Mouse (Mus musculus): ENCODE measurements at regions not wholly inside any gene's neighbourhood (a gene's known extent, or its start where the extent isn't known, plus 50 kb on each side); places are given as distances from the start of the nearest gene placed in this dataset.

DNA sequence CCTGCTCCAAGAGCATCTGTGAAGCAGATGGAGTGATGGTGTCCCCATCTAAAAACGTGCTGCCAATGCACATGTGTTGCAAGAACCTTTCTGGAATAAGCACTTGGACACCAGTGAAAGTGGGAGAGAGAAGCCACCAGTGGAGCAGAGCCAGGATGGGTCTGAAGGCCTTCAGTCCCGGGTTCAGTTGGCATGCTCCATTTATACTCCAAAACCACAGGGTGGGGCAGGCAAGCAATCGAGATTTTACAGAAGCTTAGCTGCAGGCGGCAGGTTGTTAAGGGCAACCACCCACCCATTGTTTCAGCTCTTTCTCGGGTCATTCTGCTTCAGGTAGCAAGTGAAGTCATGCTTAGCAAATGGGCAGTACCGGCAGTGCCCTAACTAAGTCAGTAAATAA, 51.8 kb upstream of the Sv2b start:
- no peak overlapping the region for H3K27ac ChIP-seq (replicated peaks)
- H3K36me3 ChIP-seq: no peaks in the 10 kb centered on the region
- H3K4me3 ChIP-seq (replicated peaks): no peak overlapping the region
- H3K9ac ChIP-seq: no peak overlapping the region
- WGBS: 30% methylated on average over 6 of the region's 6 CpGs
- ATAC-seq (ENCODE audit: insufficient number of reproducible peaks, low FRiP score, low TSS enrichment, low read depth): no peak
- H3K9me3 ChIP-seq (replicated peaks): no peaks in the 10 kb centered on the region
- H3K4me1 ChIP-seq: no peaks in the 10 kb centered on the region
- H3K27me3 ChIP-seq: no peaks in the 10 kb centered on the region
- no peak overlapping the region for H3K4me2 ChIP-seq (replicated peaks)

DNA sequence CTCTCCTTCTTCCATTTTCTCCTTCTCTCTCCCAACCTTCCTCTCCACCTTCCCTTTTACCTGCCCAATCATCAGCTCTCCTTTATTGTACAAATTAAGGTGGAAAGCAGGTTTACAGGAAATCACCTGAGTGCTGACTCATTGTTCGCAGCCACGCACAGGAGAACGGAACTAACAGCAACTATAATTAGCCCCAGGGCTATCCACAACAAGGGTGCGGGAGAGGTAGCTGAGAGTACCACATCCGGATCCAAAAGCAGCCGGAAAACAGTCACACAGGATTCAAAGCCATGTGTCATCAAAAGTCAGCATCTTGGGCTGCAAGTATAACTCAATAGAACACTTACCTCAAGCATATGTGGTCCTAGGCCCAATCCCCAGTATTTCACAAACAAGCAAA, 53.5 kb upstream of the Sv2b start:
- ATAC-seq (ENCODE audit: insufficient number of reproducible peaks, low FRiP score, low TSS enrichment, low read depth): no peak
- Histone ChIP-seq H3K27me3 (no peaks in the 10 kb centered on the region), H3K9me3 (replicated peaks) (no peaks in the 10 kb centered on the region), H3K4me3 (replicated peaks) (no peak overlapping the region), H3K4me2 (replicated peaks) (no peak overlapping the region), H3K36me3 (no peaks in the 10 kb centered on the region), H3K27ac (replicated peaks) (no peak overlapping the region), H3K4me1 (no peaks in the 10 kb centered on the region), H3K9ac (no peak overlapping the region)
- 69% methylated on average over 6 of the region's 6 CpGs for WGBS

DNA sequence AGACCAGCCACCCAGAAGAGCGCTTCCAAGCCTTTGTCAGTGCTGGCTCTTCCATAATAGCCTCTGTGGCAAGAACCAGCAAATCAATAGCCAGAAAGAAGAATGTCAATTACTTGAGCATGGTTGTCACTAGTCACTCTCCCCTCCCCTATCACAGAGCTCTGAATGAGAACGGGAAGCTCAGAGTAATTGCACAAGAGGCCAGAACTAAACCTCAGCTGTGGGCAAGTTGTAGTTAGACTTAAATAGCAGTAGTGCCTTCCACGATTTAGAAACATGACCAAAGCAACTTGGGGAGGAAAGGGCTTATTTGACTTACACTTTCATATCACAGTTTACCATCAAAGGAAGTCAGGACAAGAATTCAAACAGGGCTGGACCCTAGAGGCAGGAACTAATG, 56.4 kb upstream of the Sv2b start:
- no peak for ATAC-seq (ENCODE audit: insufficient number of reproducible peaks, low FRiP score, low TSS enrichment, low read depth)
- 66% methylated on average over 3 of the region's 3 CpGs for WGBS

DNA sequence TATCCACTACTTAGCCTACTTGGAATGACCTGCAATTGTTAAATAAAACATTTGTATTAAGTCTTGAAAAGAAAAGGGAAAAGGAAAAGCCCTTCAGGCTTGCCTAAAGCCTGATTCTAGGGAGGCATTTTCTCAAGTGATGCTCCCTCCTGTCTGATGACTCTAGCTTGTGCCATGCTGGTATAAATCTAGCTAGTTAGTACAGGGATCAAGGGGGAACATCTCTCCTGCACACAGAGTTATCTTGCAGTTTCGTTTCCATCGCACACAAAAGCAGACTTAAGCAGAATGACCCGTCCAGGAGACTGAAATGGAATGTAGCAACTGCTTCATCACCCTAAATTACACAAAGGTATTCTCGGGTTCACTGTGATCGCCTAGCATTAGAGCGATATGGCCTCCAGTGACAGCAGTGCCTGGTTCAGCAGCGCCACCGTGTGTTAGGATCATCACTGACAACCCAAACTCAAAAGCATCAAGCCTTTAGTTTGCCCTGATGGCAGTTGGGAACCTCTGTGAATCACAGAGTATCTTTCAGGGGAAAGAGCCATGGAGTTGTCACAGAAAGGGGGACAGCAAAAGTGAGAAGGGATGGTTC, 57.3 kb upstream of the Sv2b start:
- Histone ChIP-seq H3K27ac (replicated peaks) (no peak overlapping the region), H3K36me3 (no peaks in the 10 kb centered on the region), H3K4me3 (replicated peaks) (no peak overlapping the region), H3K4me1 (no peaks in the 10 kb centered on the region), H3K27me3 (no peaks in the 10 kb centered on the region), H3K9ac (no peak overlapping the region), H3K4me2 (replicated peaks) (no peak overlapping the region), H3K9me3 (replicated peaks) (no peaks in the 10 kb centered on the region)
- no peak for ATAC-seq (ENCODE audit: insufficient number of reproducible peaks, low FRiP score, low TSS enrichment, low read depth)
- WGBS: 5% methylated on average over 8 of the region's 8 CpGs

More for the DNA sequence above, 56.4 kb upstream of the Sv2b start:
- H3K27me3 ChIP-seq: no peaks in the 10 kb centered on the region
- no peaks in the 10 kb centered on the region for H3K36me3 ChIP-seq
- H3K4me3 ChIP-seq (replicated peaks): no peak overlapping the region
- no peak overlapping the region for H3K4me2 ChIP-seq (replicated peaks)
- H3K4me1 ChIP-seq: no peaks in the 10 kb centered on the region
- H3K27ac ChIP-seq (replicated peaks): no peak overlapping the region
- no peaks in the 10 kb centered on the region for H3K9me3 ChIP-seq (replicated peaks)
- no peak overlapping the region for H3K9ac ChIP-seq

DNA sequence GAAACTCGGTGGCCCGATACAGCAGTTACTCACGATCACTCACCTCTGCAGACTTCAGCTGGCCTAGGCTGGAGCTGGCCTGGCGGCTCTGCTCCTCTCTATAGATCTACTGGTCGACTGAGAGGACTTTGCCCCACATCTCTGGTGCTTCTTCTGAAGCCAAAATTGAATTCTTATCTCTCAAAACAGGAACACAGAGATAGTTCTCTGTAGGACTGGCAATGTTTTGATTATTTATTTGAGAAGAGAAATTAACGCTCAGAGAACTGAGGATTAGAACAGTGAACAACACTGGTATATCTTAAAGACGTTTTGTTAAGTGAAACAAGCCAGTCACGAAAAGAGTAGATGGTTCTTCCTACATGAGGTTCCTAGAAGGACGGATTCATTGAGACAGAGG, 59.3 kb upstream of the Sv2b start:
- no peaks in the 10 kb centered on the region for H3K36me3 ChIP-seq
- no peak overlapping the region for H3K4me2 ChIP-seq (replicated peaks)
- WGBS: 74% methylated on average over 9 of the region's 9 CpGs
- H3K4me1 ChIP-seq: peaks cover 4% of the 10 kb centered on the region; the same call in 1 of the 2 replicates
- H3K4me3 ChIP-seq (replicated peaks): no peak overlapping the region
- no peaks in the 10 kb centered on the region for H3K27me3 ChIP-seq
- no peaks in the 10 kb centered on the region for H3K9me3 ChIP-seq (replicated peaks)
- H3K9ac ChIP-seq: no peak overlapping the region
- ATAC-seq (ENCODE audit: insufficient number of reproducible peaks, low FRiP score, low TSS enrichment, low read depth): no peak
- no peak overlapping the region for H3K27ac ChIP-seq (replicated peaks)

DNA sequence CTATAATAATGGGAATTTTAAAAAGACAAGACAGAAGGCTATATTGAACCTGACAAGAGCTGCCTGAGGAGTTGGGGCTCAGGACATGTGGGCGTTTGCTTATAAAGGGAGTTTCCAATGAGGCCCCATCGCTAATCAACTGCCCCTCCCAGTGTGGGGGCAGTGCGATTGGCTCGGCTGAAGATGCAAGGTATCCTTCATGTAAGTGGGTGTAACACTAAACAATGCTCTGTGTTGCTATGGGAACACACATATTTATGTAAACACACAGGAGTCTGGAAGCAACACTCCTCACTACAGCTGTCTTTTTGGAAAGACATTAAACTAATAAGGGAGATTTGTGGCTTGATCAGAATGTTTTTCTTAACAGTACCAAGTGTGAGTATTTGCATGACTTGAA, 60.3 kb upstream of the Sv2b start:
- no peak for ATAC-seq (ENCODE audit: insufficient number of reproducible peaks, low FRiP score, low TSS enrichment, low read depth)
- Histone ChIP-seq H3K4me2 (replicated peaks) (no peak overlapping the region), H3K9me3 (replicated peaks) (no peaks in the 10 kb centered on the region), H3K9ac (no peak overlapping the region), H3K27ac (replicated peaks) (no peak overlapping the region), H3K27me3 (no peaks in the 10 kb centered on the region), H3K4me1 (peaks cover 4% of the 10 kb centered on the region; the same call in 1 of the 2 replicates), H3K4me3 (replicated peaks) (no peak overlapping the region), H3K36me3 (no peaks in the 10 kb centered on the region)
- WGBS: 45% methylated on average over 4 of the region's 4 CpGs

DNA sequence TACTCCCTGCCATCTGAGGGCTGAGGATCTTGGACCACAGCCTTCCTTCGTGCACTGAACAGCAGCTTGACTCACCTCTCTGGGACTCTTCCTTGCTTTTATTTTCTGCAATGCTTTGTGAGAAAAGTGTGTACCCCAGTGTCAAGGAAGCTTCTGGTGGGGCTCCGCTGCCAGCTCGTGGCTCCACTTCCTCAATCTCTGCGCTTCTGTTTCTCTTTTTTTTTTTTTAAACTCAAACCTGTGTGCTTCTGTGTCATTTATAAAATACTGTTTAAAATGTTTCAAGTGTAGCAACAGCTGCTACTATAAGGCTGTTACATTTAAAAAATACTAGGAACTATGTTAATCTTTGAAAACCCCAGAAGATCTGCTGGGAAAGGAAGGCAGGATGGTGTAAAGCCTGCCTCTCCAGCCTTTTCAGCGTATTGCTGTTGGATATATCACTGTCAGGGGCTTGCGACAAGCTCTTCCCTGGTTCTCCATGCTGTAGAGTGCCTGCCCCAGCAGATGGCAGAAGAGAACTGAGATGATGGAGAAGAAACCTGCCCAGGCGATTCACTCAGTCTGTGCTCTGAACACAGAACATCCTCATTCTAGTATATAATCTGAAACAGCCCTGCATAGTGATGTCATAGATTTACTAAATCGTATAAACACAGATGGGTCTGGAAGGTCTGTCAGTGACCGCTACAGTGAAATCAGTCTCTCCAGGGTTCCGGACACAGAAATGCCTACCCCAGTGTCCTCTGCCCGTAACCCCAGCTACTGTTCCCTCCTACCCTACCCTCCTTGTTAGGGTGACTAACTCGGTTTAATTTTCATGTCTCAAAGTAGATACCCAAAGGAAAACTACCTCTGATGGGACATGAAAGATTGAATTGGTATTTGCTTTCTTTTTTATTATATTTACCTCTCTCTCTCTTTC, 61.8 kb upstream of the Sv2b start:
- H3K27me3 ChIP-seq: no peaks in the 10 kb centered on the region
- no peak overlapping the region for H3K27ac ChIP-seq (replicated peaks)
- peak; percentile 80; the same call in 1 of the 2 replicates for ATAC-seq (ENCODE audit: insufficient number of reproducible peaks, low FRiP score, low TSS enrichment, low read depth)
- 36% methylated on average over 12 of the region's 12 CpGs for WGBS
- H3K9me3 ChIP-seq (replicated peaks): no peaks in the 10 kb centered on the region
- no peaks in the 10 kb centered on the region for H3K36me3 ChIP-seq
- no peak overlapping the region for H3K4me3 ChIP-seq (replicated peaks)
- H3K9ac ChIP-seq: no peak overlapping the region
- H3K4me1 ChIP-seq: peaks cover 4% of the 10 kb centered on the region; the same call in 1 of the 2 replicates
- 0 out of 2 replicates have a peak overlapping the region, but pooled peaks have one; percentile 31 for H3K4me2 ChIP-seq (replicated peaks)

DNA sequence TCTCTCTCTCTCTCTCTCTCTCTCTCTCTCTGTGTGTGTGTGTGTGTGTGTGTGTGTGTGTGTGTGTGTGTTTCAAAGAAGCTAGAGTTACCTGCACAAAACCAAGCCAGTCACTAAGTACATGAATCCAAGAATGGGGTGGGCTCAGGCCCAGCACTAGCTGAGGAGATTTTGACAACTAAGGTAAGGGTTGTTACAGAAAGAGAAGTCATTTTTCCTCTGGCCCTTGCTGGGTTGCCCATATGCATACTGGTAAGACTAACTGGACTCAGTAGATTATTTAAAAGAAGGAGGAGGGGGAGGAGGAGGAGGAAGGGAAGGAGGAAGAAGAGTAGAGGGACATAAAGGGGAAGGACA, 62.4 kb upstream of the Sv2b start:
- no peak for ATAC-seq (ENCODE audit: insufficient number of reproducible peaks, low FRiP score, low TSS enrichment, low read depth)
- H3K4me1 ChIP-seq: peaks cover 4% of the 10 kb centered on the region; the same call in 1 of the 2 replicates
- no peaks in the 10 kb centered on the region for H3K27me3 ChIP-seq

DNA sequence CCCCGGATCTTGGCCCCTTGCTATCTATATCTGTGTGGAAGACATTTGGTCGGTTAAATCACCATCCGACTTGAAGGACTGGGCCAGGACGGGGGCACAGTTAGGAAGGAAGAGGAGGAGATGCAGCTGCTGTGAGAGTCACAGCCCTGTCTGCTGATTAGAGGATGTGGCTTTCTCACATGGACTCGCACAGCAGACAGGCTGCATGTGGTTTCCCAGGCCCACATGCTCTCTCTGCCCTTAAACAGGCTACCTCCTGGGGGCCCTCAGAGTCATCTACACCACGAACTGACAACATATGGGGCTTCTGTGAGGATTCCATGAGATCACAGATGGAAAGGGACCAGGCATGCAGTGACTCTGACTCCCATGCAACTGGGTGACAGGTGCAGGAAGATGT, 62.9 kb upstream of the Sv2b start:
- no peak for ATAC-seq (ENCODE audit: insufficient number of reproducible peaks, low FRiP score, low TSS enrichment, low read depth)
- 41% methylated on average over 6 of the region's 6 CpGs for WGBS
- no peaks in the 10 kb centered on the region for H3K9me3 ChIP-seq (replicated peaks)
- H3K27me3 ChIP-seq: no peaks in the 10 kb centered on the region
- H3K4me3 ChIP-seq (replicated peaks): no peak overlapping the region
- no peak overlapping the region for H3K9ac ChIP-seq
- H3K27ac ChIP-seq (replicated peaks): no peak overlapping the region
- peaks cover 4% of the 10 kb centered on the region; the same call in 1 of the 2 replicates for H3K4me1 ChIP-seq
- H3K36me3 ChIP-seq: no peaks in the 10 kb centered on the region
- no peak overlapping the region for H3K4me2 ChIP-seq (replicated peaks)

More for the DNA sequence above, 62.4 kb upstream of the Sv2b start:
- no peak overlapping the region for H3K9ac ChIP-seq
- no peaks in the 10 kb centered on the region for H3K36me3 ChIP-seq
- no peak overlapping the region for H3K4me2 ChIP-seq (replicated peaks)
- H3K9me3 ChIP-seq (replicated peaks): no peaks in the 10 kb centered on the region
- no peak overlapping the region for H3K27ac ChIP-seq (replicated peaks)
- H3K4me3 ChIP-seq (replicated peaks): no peak overlapping the region

DNA sequence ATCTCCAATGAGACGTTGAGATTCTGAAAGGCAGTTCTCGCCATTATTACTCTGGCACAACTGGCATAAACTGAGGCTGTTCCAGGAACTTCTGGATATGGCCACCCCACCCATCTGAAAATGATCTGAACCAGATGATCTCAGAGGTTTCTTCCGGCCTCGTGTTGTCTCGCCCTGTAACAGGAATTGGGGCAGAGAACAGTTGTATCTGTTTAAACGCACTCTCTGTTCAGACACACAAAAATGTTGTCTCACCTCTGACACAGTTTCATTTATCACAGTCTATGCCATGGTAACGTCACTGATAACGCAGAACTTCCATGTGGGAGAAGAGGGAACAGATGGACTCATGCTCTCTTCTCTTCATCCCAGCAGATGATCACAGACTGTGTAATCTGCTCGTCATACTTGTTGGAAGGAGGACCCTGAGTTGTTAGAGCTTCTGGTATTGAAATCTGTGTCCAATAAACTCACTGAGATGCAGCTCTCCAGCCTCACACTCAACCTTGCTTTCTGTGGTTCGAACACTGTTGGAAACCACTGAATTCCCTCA, 63.9 kb upstream of the Sv2b start:
- Histone ChIP-seq H3K4me2 (replicated peaks) (no peak overlapping the region), H3K27ac (replicated peaks) (no peak overlapping the region), H3K9me3 (replicated peaks) (no peaks in the 10 kb centered on the region), H3K27me3 (no peaks in the 10 kb centered on the region), H3K4me1 (peaks cover 4% of the 10 kb centered on the region; the same call in 1 of the 2 replicates), H3K36me3 (no peaks in the 10 kb centered on the region), H3K4me3 (replicated peaks) (no peak overlapping the region), H3K9ac (no peak overlapping the region)
- no peak for ATAC-seq (ENCODE audit: insufficient number of reproducible peaks, low FRiP score, low TSS enrichment, low read depth)
- 42% methylated on average over 10 of the region's 10 CpGs for WGBS

DNA sequence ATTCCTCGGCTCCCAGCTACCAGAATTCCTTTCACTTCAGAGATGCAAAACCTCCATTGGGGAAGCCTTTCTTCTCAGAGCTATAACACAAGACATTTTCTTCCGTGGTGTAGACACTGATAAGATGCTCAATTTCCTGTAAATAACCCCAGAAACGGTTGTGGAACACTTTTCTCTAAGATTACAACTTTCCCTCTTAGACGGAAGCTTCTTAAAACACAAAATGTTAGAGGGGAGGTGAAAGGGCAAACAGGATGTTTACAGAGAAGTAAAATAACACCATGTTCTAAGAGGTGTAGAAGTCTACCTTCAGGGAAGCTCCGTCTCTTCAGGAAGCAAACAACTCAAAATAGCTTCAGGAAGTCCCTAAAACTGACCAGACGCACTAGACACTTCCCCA, 65.4 kb upstream of the Sv2b start:
- Histone ChIP-seq H3K9me3 (replicated peaks) (no peaks in the 10 kb centered on the region), H3K9ac (no peak overlapping the region), H3K4me3 (replicated peaks) (no peak overlapping the region), H3K36me3 (no peaks in the 10 kb centered on the region), H3K27me3 (no peaks in the 10 kb centered on the region), H3K4me1 (peaks cover 4% of the 10 kb centered on the region; the same call in 1 of the 2 replicates), H3K4me2 (replicated peaks) (no peak overlapping the region), H3K27ac (replicated peaks) (no peak overlapping the region)
- ATAC-seq (ENCODE audit: insufficient number of reproducible peaks, low FRiP score, low TSS enrichment, low read depth): no peak
- 74% methylated on average over 6 of the region's 6 CpGs for WGBS

Measured in embryonic facial prominence, embryonic 15.5 days (tissue).